Mouse (Mus musculus) forebrain, embryonic 15.5 days (tissue): ENCODE measurements around the gene Bach1. TPM values are rescaled to one million over a fixed set of nuclear protein-coding genes. Genes with fewer than 3 reads are reported as not detected.
"Not testable (repeated sequence)": the region's sequence is repeated elsewhere in the genome, so short reads cannot be mapped to it uniquely, and the experiment has no call there.

Experiments used
- ATAC-seq: fragments of 200-750 bp; cut with Nextera tagmentation; replicated peaks from 2 replicates; pipeline ENCODE4 v1.8.0; 2017; ENCODE audit warnings: mild to moderate bottlenecking, moderate TSS enrichment, moderate library complexity
- H3K27ac ChIP-seq: fragments of 300-500 bp; sonication (generic); replicated peaks from 2 replicates; pipeline ENCODE4 v1.5.1; 2015; ENCODE audit warnings: mild to moderate bottlenecking, inconsistent platforms
- H3K27me3 ChIP-seq: fragments of 300-500 bp; sonication (generic); 2 replicates; pipeline ENCODE4 v1.6.1; 2015; ENCODE audit warnings: inconsistent platforms
- H3K36me3 ChIP-seq: fragments of 300-500 bp; sonication (generic); 2 replicates; pipeline ENCODE4 v1.6.1; 2015; ENCODE audit warnings: mild to moderate bottlenecking, inconsistent platforms
- H3K4me1 ChIP-seq: fragments of 300-500 bp; sonication (generic); 2 replicates; pipeline ENCODE4 v1.6.1; 2015; ENCODE audit warnings: inconsistent platforms
- H3K4me2 ChIP-seq: fragments of 300-500 bp; sonication (generic); replicated peaks from 2 replicates; pipeline ENCODE4 v1.6.1; 2015; ENCODE audit warnings: mild to moderate bottlenecking, inconsistent platforms
- H3K4me3 ChIP-seq: fragments of 300-500 bp; sonication (generic); 2 replicates; pipeline ENCODE4 v1.5.1; 2015; ENCODE audit warnings: mild to moderate bottlenecking, inconsistent platforms
- H3K9ac ChIP-seq: fragments of 300-500 bp; sonication (generic); replicated peaks from 2 replicates; pipeline ENCODE4 v1.6.1; 2015; ENCODE audit warnings: mild to moderate bottlenecking, inconsistent platforms
- H3K9me3 ChIP-seq: fragments of 300-500 bp; sonication (generic); 2 replicates; pipeline ENCODE4 v1.6.1; 2016; ENCODE audit warnings: inconsistent platforms
- WGBS: fragments of 180-500 bp; shearing (Covaris S2); methylation state at CpG from one replicate; pipeline ENCODE4 v1.1.7; 2015; ENCODE audit warnings: mixed read lengths; 5-methylcytosine and 5-hydroxymethylcytosine counted together
- polyA plus RNA-seq: library from polyadenylated mRNA; unstranded; fragments of >200 nt; fragmentation: Nextera tagmentation; extraction: Ambion mirVana; gene quantifications from 2 replicates; pipeline ENCODE4 v1.2.1, GENCODE M21; 2015

Bach1 gene
- polyA plus RNA-seq, 1 experiment from 2014 or later, result 22.0 TPM

DNA sequence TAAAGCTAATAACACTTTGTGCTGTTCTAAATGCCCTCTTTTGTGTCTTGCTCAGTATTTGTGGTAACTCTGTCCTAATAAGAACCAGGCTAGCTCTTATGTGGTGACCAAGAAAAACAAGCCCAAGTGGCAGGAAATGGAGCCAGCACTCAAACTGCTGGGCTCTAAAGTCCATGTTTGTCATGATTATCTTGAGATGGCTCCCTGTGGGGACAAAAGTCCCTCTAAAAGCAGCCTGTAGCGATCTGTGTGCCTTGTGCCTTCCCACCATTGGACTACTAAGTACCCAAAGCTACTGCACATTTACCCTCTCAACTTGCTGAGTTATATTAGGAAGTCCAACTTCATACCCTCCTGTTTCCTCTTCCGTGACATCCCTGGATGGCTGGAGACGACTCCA lies 11.4 kb upstream of the Bach1 start:
- H3K27ac ChIP-seq, result no peak overlapping the region

GRCm38 (mm10) chr16:87688328-87688727 lies 10.4 kb upstream of the Bach1 start:
- not testable (repeated sequence) for H3K4me3 ChIP-seq, ATAC-seq, H3K9ac ChIP-seq, H3K9me3 ChIP-seq, H3K4me1 ChIP-seq, H3K27me3 ChIP-seq, H3K4me2 ChIP-seq, H3K36me3 ChIP-seq, H3K27ac ChIP-seq
- 95% methylated on average over 3 of the region's 3 CpGs for WGBS

More for the DNA sequence above, 11.4 kb upstream of the Bach1 start:
- WGBS, result 81% methylated on average over 3 of the region's 3 CpGs
- no peak overlapping the region for H3K4me3 ChIP-seq
- H3K9ac ChIP-seq, result no peak overlapping the region
- H3K9me3 ChIP-seq, result no peaks in the 10 kb centered on the region
- H3K27me3 ChIP-seq, result no peaks in the 10 kb centered on the region
- no peak overlapping the region for H3K4me2 ChIP-seq
- no peak for ATAC-seq
- H3K4me1 ChIP-seq, result no peaks in the 10 kb centered on the region
- H3K36me3 ChIP-seq, result no peaks in the 10 kb centered on the region

DNA sequence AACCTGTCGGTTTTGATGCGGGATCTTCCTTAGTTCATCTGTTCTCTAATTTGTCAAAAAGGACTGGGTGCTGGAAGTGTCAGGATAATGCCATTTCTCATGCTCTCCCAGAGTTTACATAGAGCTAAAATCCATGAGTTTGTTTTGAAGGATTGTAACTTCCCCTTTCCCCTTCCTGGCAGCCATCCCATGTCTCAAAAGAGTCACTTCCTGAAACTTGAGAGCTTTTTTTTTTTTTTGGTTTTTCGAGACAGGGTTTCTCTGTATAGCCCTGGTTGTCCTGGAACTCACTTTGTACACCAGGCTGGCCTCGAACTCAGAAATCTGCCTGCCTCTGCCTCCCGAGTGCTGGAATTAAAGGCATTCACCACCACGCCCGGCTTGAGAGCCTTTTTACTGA lies 9.9 kb upstream of the Bach1 start:
- H3K4me3 ChIP-seq, H3K4me2 ChIP-seq, H3K27me3 ChIP-seq, H3K27ac ChIP-seq, ATAC-seq, H3K4me1 ChIP-seq, H3K9ac ChIP-seq, H3K36me3 ChIP-seq, H3K9me3 ChIP-seq: not testable (repeated sequence)
- WGBS, result 93% methylated on average over 7 of the region's 7 CpGs

GRCm38 (mm10) chr16:87689225-87689624 lies 9.5 kb upstream of the Bach1 start:
- Histone ChIP-seq H3K9ac (no peak overlapping the region), H3K4me1 (no peaks in the 10 kb centered on the region), H3K27me3 (no peaks in the 10 kb centered on the region), H3K9me3 (no peaks in the 10 kb centered on the region), H3K4me2 (no peak overlapping the region), H3K4me3 (no peak overlapping the region), H3K27ac (no peak overlapping the region), H3K36me3 (no peaks in the 10 kb centered on the region)
- 76% methylated on average over 8 of the region's 8 CpGs for WGBS
- no peak for ATAC-seq

DNA sequence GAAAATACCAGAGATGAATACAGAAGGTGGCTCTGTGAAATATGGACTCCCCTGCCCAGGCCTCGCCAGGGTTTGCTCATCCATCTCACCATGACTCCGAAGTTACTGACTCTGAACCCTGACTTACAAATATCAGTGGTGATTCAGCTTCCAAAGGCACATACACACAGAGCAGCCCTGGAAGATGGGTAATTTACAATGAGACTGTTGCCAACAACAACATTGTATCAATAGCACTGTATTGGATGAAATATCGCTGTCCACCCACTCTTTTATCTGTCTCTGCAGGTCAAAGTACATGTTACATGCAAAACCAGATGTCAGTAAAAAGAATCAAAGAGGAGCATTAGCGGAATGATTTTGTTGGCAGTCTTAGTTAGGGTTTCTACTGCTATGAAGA lies 8.2 kb upstream of the Bach1 start:
- no peak for ATAC-seq
- H3K4me2 ChIP-seq, result no peak overlapping the region
- no peak overlapping the region for H3K4me3 ChIP-seq
- 91% methylated on average over 4 of the region's 4 CpGs for WGBS
- H3K4me1 ChIP-seq, result no peaks in the 10 kb centered on the region
- H3K36me3 ChIP-seq, result no peaks in the 10 kb centered on the region
- H3K9ac ChIP-seq, result no peak overlapping the region
- H3K27me3 ChIP-seq, result no peaks in the 10 kb centered on the region
- H3K27ac ChIP-seq, result no peak overlapping the region
- H3K9me3 ChIP-seq, result no peaks in the 10 kb centered on the region

GRCm38 (mm10) chr16:87691102-87691501 lies 7.6 kb upstream of the Bach1 start:
- no peak overlapping the region for H3K4me2 ChIP-seq
- H3K27me3 ChIP-seq, result no peaks in the 10 kb centered on the region
- H3K36me3 ChIP-seq, result no peaks in the 10 kb centered on the region
- 94% methylated on average over 4 of the region's 4 CpGs for WGBS
- no peaks in the 10 kb centered on the region for H3K9me3 ChIP-seq
- H3K27ac ChIP-seq, result no peak overlapping the region
- no peak overlapping the region for H3K9ac ChIP-seq
- H3K4me1 ChIP-seq, result no peaks in the 10 kb centered on the region
- H3K4me3 ChIP-seq, result no peak overlapping the region
- no peak for ATAC-seq

DNA sequence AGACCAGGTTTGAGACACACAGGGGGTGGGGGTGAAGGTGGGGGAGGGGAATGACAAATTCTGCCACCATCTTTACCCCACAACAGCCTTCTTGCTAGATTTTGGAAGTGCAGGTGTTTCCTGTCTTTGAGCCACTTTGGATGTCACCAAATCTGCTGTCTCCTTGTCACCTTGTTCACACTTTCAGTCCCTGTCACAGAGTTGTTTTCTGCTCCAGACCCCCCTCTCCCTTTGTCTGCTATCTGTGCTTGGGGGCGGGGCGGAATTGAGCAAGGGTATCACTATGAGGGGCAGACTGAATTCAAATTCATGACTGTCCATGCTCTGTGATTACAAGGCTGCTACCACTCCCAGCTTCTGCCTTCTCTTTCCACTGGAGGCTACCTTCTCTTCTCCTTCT lies 6.2 kb upstream of the Bach1 start:
- Histone ChIP-seq H3K4me3 (no peak overlapping the region), H3K4me2 (no peak overlapping the region), H3K27me3 (no peaks in the 10 kb centered on the region), H3K9ac (no peak overlapping the region), H3K36me3 (no peaks in the 10 kb centered on the region), H3K27ac (no peak overlapping the region), H3K9me3 (no peaks in the 10 kb centered on the region), H3K4me1 (no peaks in the 10 kb centered on the region)
- 90% methylated on average over 2 of the region's 2 CpGs for WGBS
- no peak for ATAC-seq

DNA sequence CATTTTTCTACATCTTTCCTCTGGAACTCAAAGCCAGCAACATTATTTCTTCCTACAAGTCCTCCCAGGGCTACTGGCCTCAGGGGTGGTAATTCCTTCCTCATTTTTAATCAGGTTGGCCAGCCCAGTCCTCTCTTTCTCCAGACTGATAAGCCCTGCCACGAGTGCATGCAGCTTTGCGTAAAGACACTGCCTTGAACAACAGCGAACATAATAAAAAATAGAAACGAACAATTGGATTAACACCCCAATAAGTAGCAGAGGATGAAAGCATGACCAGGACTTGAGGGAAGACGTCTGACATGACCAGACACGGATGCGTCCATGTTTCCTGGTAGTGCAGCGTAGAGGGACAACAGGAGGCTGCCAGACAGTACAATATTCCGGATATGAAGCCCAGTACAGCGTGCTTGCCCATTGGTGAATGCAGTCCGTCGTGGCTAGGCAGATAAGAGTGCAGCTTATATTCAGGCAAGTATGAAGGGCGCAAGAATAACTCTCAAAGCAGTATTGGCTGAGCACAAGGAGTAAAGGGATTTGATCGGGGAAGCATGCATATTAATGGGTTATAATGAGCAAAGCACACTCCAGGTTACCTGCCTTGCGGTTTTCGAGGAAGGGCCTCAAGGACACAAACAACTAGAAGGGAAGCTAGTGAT lies 909 bp upstream of the Bach1 start:
- Histone ChIP-seq H3K4me3 (peak overlapping the region; percentile 70), H3K9me3 (no peaks in the 10 kb centered on the region), H3K27me3 (no peaks in the 10 kb centered on the region), H3K4me1 (peaks cover 24% of the 10 kb centered on the region), H3K27ac (peak overlapping the region; percentile 1; the same call in 1 of the 2 replicates), H3K9ac (0 out of 2 replicates have a peak overlapping the region, but pooled peaks have one; percentile 85), H3K4me2 (peak overlapping the region; percentile 85), H3K36me3 (no peaks in the 10 kb centered on the region)
- WGBS, result 42% methylated on average over 16 of the region's 16 CpGs
- peak; percentile 9; the same call in 1 of the 2 replicates for ATAC-seq

DNA sequence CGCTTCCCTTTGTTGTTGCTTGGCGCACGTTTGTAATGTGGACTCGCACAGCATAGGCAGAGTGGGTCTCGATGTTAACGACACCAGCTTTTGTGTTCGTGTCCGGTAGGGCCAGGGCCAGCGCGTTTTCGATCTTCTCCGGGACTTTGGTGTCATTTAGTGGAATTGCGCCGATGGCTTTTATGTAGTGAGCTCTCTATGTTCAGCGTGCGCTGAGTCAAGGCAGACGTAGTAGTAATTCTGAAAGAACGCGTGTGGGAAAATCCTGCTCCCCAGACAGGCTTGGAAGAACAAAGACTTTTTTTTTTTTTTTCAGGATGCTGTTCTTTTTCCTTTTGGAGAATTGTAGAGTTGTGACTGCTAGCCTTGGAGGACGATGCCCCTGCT lies 554 bp downstream of the Bach1 start:
- under 1% methylated on average over 20 of the region's 20 CpGs for WGBS
- peak overlapping the region; percentile 88 for H3K27ac ChIP-seq
- H3K4me1 ChIP-seq, result peaks cover 34% of the 10 kb centered on the region
- no peaks in the 10 kb centered on the region for H3K27me3 ChIP-seq
- H3K9ac ChIP-seq, result peak overlapping the region; percentile 85
- no peaks in the 10 kb centered on the region for H3K9me3 ChIP-seq
- H3K4me2 ChIP-seq, result peak overlapping the region; percentile 85
- peak overlapping the region; percentile 70 for H3K4me3 ChIP-seq
- no peaks in the 10 kb centered on the region for H3K36me3 ChIP-seq
- ATAC-seq, result no peak; the same call in 1 of the 2 replicates

DNA sequence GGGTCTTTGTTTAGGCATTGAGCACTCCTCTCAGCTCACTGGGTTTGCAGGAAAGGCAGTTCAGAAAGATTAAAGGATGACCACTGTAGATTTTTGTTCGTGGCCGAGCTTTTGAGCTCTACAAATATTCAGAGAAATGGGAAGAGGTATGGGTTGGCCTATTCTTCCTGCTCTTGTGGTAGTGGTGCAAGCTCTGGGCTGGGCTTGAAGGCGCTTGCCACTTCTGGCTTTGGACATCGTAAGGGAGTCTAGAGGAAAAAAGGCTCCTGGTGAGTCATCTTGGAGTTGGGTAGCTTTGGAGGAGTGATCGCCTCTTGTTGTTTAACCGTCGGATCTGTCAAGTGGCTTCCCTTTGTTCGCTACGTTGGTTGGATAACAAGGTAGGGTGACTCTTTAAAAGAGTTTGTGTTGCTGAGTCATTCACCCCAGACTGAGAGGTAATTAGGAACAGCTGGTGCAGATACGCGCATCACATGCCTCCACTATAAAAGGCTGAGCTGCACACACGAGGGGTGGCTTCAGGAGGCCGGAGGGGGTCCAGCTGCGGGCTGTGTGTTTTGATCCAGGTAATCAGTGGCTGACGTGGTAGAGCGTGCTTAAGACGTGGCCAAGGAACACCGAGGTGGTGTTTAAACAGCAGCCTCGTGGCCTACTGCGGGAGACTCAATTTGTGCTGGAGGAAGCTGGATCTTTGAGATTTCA lies 1.1 kb downstream of the Bach1 start:
- Histone ChIP-seq H3K4me2 (peak overlapping the region; percentile 85), H3K36me3 (no peaks in the 10 kb centered on the region)
- WGBS, result under 1% methylated on average over 20 of the region's 20 CpGs

DNA sequence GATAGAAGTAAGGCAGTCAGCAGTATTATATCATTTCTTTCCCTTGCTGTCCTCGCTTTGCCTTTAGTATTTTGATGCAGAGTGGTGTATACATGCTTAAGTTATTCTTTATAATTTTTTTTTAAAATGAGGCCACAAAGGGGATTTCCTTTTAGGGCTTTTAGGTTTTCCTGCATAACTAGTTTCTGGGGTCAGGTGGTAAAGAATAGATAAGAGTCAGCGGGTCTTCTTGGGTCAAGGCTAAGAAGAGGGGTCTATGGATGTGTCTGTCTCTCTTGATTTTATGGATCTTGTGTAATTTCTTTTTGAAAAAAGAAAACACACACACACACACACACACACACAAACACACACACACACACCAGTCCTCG lies 1.6 kb downstream of the Bach1 start:
- H3K4me1 ChIP-seq, result peaks cover 42% of the 10 kb centered on the region
- no peak for ATAC-seq
- H3K9me3 ChIP-seq, result no peaks in the 10 kb centered on the region
- peak overlapping the region; percentile 70 for H3K4me3 ChIP-seq
- H3K27me3 ChIP-seq, result no peaks in the 10 kb centered on the region
- no peaks in the 10 kb centered on the region for H3K36me3 ChIP-seq
- H3K9ac ChIP-seq, result peak overlapping the region; percentile 85
- peak overlapping the region; percentile 88 for H3K27ac ChIP-seq
- H3K4me2 ChIP-seq, result peak overlapping the region; percentile 85
- WGBS, result 37% methylated on average over 3 of the region's 3 CpGs

More for the DNA sequence above, 1.1 kb downstream of the Bach1 start:
- peak overlapping the region; percentile 70 for H3K4me3 ChIP-seq
- no peaks in the 10 kb centered on the region for H3K9me3 ChIP-seq
- H3K4me1 ChIP-seq, result peaks cover 39% of the 10 kb centered on the region
- H3K27ac ChIP-seq, result peak overlapping the region; percentile 88
- ATAC-seq, result peak; percentile 18
- peak overlapping the region; percentile 85 for H3K9ac ChIP-seq
- no peaks in the 10 kb centered on the region for H3K27me3 ChIP-seq

DNA sequence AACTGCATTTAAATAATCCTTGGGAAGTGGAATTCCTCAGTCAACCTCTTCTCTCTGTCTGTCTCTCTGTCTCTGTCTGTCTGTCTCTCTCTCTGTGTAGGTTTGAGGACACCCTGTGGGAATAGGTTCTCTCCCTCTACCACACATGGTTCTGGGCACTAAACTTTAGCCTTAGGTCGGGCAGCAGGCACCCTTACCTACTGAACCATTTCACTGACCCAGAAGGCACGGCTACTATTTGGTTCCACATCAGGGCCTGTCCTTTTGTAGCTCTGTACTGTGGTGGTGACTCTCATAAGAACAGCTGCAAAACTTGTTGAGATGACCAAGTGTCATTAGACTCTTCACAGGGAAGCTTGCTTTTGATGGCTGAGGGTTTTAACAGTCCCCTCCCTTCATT lies 3.1 kb downstream of the Bach1 start:
- Histone ChIP-seq H3K4me3 (no peak overlapping the region), H3K27me3 (no peaks in the 10 kb centered on the region), H3K9ac (no peak overlapping the region), H3K4me1 (peaks cover 57% of the 10 kb centered on the region), H3K4me2 (no peak overlapping the region), H3K27ac (no peak overlapping the region), H3K9me3 (no peaks in the 10 kb centered on the region), H3K36me3 (no peaks in the 10 kb centered on the region)
- ATAC-seq, result no peak
- 79% methylated on average over 2 of the region's 2 CpGs for WGBS
